22 mouse cellular contexts compared by ENCODE assay signal in the genomic region with DNA sequence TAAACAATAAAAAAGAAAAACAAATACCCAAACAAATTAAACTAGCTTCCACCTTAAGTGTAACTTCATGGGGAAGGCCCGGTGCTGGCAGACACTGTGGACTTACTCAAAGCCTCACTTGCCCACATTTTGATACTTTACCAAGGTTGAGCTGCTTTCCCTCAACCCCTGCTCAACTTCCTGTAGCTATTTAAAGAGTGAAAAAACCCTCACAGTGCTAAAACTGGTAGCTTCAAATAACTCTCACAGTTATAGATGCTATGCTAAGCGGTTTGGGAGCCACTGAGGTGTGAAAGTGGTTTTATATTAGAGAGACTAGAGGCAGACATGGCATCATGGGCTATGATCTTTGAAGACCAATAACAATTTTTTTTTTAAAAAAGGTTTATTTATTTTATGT. TPM values are rescaled to one million over a fixed set of nuclear protein-coding genes. Genes with fewer than 3 reads are reported as not detected.
DNase-seq lines count a peak whose midpoint lies in the region; ATAC-seq lines count a peak whose summit lies in the region.
"Had no signal": no experiment of that assay in that cellular context is flagged by ENCODE, and none has a peak within 500 bp of the region (broad histone marks: within the 10 kb centered on the region; RNA-seq: fewer than 3 reads in every experiment).

No protein-coding gene starts in this region.

- peak; percentile 2 for DNase-seq in lung, postnatal 36 days
- DNase-seq in lung, postnatal 10 days: no peak
- peak; percentile 18 for DNase-seq in CD4-positive, CD25-positive, alpha-beta regulatory T cell, adult 2 months (ENCODE audit: low read depth, low spot score)
- no peak for DNase-seq in urinary bladder, postnatal 10 days (ENCODE audit: low spot score)
- no peak for DNase-seq in ovary, postnatal 36 days (ENCODE audit: low spot score)
- DNase-seq in cerebellum, postnatal 36 days: no peak
- DNase-seq: adrenal gland, adult 8-10 months; cerebellum, adult 18-20 months; cerebellum, postnatal 14 days; embryo, embryonic 11 days; gastrocnemius, adult 2 months; heart, postnatal 36 days; kidney, adult 8-10 months; kidney, postnatal 14 days; liver, postnatal 0 days; lung, postnatal 14 days; midbrain, embryonic 14.5 days; right cerebral cortex, adult 18-20 months; thymus, adult 18-20 months; thymus, postnatal 36 days had no signal

- ATAC-seq in inflammation-experienced regulatory T-cells, adult 6 months: peak; percentile 50
- ATAC-seq: liver, postnatal 0 days had no signal

RNA-seq across cellular contexts. Expression of gene Supt16, which starts 30.6 kb away (rescaled TPM):
- 10 to 100 TPM; 44.2 to 48.2 (median 46.3) TPM for polyA plus RNA-seq in inflammation-experienced regulatory T-cells, adult 6 months (2017; shearing (Covaris generic))

RNA-seq across cellular contexts. Expression of gene Rpgrip1, which starts 56.1 kb away (rescaled TPM):
- 100 to 1,000 TPM in 1 of 3 experiments, 10 to 100 TPM in 2; 79.7 to 117 (median 94.9) TPM for polyA plus RNA-seq in inflammation-experienced regulatory T-cells, adult 6 months (2017; shearing (Covaris generic))
- polyA plus RNA-seq: erythroblast, embryonic 14.5 days had no signal

Comparison
In these comparisons a context has a peak if more than half of its experiments do, and no peak if none do; other contexts are left out.
1. DNase-seq: peak in lung, postnatal 36 days (single experiment) and CD4-positive, CD25-positive, alpha-beta regulatory T cell, adult 2 months (single experiment); none in lung, postnatal 10 days (single experiment), urinary bladder, postnatal 10 days (single experiment), ovary, postnatal 36 days (single experiment) and cerebellum, postnatal 36 days (0 of 2).